Mouse (Mus musculus): ENCODE data around the gene Gm37240.

Gm37240 gene

DNA sequence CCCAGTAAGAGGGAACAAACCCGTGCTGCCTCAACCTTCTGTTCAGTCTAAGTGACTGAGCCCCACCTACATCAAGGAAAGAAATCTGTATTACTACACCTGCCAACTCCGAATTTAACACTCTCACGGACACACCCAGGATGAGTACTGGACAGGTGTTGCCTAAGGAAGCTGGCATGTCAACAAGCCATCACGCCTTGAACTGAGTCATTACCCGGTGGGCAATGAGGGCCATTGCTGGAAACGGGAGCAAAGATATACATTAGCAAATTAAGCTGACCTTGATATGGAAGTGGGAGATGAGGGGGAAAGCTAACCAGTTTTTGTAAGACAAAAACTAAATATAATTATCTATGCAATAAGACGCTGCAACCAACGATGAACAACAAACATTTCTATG lies 7.2 kb downstream of the Gm37240 start:
- no peak for DNase-seq (ENCODE audit: inconsistent age in 2 of 2, low spot score in 1 of 2)

DNA sequence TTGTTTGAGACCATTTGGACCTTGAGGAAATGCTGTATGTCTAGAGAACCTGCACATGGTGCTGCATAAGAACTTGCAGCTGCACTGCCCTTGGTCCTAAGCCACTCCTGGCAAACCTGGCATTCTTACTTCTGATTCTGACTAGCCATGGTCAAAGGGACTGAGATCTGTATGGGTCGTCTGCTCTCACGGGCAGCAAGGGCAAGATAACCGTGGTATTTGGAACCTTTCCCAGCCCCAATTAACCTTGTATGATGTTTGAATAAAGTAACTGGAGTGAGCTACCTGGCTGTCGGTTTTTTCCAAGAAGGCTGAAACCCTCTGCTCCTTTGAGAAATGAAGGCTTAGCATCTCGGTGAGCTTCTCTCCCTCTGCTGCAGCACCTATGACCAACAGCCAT lies 8.4 kb downstream of the Gm37240 start:
- no peak for DNase-seq (ENCODE audit: inconsistent age in 2 of 2, low spot score in 1 of 2)

DNA sequence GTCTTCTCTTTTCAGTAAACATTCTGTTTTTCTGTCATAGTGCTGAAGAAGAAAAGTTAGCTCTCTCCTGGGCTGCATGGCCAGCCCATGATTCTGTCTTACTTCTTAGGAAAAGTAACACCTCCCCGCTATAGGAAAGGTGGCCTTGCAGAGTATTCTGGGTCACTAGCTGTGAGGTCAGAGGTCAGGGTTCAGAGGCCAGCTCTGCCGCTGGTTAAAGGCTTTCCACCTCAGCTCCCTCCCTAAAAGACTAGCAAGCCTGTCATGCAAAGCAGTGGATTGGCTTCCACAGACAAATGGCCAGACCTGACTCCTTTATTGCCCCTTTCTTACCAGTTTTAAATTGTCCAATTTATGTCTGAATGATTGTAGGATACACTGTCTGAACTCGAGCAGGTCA lies 23.3 kb downstream of the Gm37240 start:
- DNase-seq (ENCODE audit: inconsistent age in 2 of 2, low spot score in 1 of 2) = no peak

DNA sequence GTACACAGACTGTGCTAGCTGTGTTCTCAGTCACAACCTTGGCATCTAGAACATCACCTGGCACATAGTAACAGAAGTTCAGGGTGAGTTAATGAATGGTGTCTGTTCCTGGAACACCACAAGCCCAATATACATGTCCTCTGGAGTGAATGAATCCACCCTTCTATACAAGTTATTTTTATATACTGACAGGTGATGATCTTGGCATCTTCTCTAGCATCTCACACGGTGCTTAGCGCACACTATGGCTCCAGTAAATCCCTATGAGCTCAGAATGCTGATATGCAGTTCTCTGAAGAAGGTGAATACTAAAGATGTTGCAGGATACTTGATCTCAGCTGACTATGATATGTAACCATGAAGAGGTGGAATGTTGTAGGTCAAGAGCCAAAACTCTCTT lies 24.4 kb downstream of the Gm37240 start:
- DNase-seq (ENCODE audit: inconsistent age in 2 of 2, low spot score in 1 of 2) = no peak

DNA sequence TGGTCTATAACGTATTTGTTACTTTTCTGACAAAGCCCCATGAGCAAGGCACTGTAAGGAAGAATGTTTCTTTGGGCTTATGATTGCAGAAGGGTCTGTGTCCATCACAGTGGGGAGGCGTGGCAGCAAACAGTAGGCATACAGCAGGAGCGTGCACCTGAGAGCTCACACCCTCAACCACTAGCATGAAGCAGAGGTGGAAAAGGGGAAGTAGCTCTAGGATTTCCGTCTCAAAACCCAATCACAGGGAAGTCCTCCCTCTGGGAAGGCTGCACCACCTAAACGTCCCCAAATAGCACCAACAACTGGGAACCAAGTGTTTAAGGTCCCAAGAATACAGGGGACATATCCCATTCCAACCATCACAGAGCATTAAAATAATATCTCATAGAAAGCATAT lies 26.3 kb downstream of the Gm37240 start:
- DNase-seq (ENCODE audit: inconsistent age in 2 of 2, low spot score in 1 of 2) = no peak

DNA sequence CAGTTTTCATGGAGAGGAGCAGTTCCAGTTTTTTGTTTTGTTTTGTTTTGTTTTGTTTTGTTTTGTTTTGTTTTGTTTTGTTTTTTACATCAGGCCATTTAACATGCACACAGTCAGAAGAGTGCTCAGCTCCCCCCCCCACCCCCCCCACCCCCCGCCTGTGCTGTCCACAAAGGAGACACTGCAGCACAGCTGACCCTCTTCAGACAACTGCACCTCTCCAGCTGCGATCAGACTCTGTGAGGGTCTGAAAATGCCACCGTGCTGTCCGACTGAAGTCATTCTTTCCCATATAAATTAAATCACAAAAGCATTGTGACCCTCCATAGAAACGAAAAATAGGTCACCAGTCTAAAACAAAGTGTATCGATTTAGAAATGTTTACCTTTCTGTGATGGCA lies 28.0 kb downstream of the Gm37240 start:
- DNase-seq (ENCODE audit: inconsistent age in 2 of 2, low spot score in 1 of 2) = no peak

DNA sequence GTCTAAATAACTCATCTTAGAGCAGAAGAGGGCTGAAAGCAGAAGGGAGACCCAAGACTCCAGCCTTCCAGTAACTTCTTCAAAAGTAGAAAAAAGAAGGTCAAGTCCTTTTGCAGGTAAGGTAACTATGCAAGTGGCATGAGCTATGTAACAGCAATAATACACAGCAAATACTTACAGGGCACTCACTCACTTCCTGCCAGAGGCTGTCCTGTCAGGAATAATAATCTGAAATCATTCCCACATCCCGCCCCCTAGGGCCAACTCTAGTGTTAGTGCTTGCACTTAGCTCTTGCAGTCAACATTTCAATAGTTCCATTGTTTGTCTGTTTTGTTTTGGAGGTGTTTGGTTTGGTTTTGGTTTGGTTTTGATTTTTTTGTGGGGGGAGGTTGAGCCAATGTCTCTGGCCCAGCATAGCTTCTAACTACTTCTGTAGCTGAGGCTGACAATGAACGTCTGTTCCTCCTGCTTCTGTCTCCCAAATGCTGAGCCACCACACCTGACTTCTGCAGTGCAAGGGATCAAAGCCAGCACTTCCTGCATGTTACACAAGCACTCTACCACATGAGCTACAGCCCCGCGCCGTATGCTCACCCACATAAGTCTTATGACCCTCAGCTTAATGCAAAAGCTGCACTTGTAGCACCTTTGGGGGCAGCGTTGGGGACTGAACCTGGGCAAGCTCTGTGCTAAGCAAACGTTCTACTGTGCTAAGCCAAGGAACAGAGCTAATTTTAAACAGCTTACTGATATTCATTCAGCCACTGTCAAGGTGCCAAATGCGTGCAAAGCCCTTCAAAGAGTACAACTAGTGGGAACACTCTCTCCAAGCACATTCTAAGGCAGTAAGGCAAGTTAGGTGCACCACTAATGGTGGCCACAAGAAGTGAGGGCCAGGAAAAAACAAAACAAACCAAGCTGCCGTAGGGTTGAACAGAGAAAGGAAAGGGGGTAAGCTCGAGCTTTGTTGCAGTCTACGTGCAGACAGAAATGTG lies 28.9 kb downstream of the Gm37240 start:
- no peak for DNase-seq (ENCODE audit: inconsistent age in 2 of 2, low spot score in 1 of 2)

DNA sequence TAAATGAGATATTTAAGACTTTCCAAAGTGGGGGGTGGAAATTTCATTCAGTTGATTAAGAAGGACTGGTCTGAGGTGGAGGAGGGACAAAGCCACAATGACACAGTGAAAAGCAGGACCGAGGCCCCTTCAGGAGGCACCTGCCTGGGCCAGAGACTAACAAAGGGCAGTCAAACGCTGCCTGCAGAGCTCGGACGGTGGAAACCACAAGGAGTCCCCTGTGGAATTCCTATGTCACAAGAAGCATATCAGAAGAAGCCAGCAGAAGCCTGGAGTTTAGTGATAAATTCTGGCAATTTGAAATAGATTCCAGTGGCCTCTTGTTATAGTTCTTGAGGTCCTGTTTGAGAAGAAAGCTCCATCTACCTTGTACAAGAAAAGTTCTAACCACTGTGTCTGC lies 30.2 kb downstream of the Gm37240 start:
- DNase-seq (ENCODE audit: inconsistent age in 2 of 2, low spot score in 1 of 2) = no peak

DNA sequence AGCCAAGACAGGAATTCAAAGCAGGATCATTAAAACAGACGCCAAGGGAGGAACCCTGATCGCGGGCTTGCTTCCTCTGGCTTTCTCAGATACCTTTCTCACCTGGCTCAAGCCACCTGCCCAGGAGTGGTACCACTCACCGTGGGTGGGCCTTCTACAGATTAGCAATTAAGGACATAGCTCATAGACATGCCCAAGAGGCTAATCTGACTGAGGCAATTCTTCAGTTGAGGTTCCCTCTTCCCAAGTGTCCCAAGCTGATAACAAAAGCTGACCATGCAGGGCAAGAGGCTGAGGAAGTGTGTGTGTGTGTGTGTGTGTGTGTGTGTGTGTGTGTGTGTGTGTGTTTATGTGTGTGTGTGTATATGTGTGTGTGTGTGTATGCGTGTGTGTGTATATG lies 31.4 kb downstream of the Gm37240 start:
- no peak for DNase-seq (ENCODE audit: inconsistent age in 2 of 2, low spot score in 1 of 2)

DNA sequence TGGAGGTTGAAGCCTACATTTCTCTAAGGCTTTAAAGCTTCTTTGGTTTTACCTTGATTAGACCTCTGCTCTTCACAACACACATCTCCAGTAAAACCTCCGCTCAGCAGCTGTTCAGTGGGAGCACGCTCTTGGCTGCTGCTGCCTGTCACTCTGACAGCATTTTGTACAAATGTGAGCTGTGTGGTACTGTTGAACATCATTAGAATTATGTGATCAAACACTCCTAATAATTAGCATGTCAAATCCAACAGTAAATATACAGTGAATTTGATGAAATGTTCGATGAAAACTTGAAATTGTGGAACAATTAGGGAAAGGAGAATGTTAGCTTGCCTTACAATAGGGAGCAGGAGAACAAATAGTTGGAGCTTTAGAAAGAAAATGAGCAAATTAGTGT lies 32.3 kb downstream of the Gm37240 start:
- no peak for DNase-seq (ENCODE audit: inconsistent age in 2 of 2, low spot score in 1 of 2)

DNA sequence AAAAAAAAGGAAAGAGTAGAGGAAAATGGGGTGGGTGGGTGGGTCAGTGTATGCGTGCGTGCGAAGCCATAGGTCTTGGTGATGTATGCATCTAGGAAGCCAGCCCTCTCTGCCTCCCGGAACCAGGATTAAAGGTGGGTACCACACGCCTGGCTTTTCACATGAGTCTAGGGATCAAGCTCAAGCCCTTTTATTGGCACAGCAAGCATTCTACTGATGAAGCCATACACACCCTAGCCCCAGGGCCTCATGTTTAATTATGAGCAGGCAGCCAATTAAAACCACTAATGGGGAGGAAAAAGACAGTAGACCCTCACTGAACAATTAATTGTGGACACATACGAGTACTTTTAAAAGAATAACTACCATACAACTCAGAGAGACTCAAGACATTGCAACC lies 33.2 kb downstream of the Gm37240 start:
- DNase-seq (ENCODE audit: inconsistent age in 2 of 2, low spot score in 1 of 2) = no peak

DNA sequence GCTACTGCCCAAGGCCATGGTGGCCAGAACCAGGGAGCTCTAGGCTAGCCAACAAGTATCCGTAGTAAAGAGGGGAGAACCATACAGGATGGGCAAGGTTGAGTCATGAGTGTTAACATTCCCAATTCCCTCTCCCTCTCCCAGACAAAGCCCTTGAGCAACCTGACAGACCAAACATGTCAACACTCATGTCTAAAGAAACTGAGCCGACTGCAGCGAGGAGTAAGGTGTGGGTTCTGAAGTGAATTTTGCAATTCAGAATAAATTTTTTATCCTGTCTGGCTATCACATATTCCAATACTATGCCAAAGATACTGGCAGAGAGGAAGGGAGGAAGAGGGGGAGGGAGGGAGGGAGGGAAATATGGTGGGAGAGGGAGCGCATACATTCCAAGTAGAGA lies 33.6 kb downstream of the Gm37240 start:
- no peak for DNase-seq (ENCODE audit: inconsistent age in 2 of 2, low spot score in 1 of 2)

DNA sequence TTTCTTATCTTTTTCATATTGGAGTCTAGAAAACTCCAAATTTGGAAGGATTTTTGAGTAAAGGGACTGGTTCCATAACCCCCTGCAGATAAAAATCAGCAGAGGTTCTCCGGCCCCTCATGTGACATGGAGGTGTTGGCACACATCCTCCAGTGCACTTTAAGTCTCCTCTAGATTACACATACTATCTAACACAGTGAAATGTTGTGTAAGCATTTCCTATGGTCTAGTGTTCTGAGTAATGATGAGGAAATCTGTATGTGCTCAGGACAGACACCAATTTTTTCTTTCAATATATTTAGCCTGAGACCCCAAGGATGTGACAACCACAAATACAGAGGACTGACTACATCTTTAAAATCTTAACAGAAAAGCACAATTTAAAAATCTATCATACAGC lies 37.2 kb downstream of the Gm37240 start:
- DNase-seq (ENCODE audit: inconsistent age in 2 of 2, low spot score in 1 of 2) = no peak

DNA sequence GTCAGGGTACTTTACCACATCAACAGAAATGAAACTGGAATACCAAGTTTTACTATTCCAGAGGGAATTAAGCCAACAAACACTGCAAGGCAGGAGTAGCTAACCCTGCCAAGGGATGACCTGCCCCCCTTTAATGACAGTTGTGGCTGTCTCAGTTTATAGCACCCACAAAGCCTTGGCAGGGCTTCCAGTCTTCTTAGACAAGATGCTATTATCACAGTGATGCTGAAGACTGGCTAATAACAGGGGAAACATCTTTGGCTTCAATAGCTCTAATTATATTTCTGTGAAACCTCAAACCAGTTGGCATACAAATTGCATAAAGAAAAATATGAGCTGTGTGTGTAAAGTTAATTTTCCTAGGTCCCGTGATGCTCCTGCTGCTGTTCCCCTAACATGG lies 41.0 kb downstream of the Gm37240 start:
- DNase-seq (ENCODE audit: inconsistent age in 2 of 2, low spot score in 1 of 2) = no peak

DNA sequence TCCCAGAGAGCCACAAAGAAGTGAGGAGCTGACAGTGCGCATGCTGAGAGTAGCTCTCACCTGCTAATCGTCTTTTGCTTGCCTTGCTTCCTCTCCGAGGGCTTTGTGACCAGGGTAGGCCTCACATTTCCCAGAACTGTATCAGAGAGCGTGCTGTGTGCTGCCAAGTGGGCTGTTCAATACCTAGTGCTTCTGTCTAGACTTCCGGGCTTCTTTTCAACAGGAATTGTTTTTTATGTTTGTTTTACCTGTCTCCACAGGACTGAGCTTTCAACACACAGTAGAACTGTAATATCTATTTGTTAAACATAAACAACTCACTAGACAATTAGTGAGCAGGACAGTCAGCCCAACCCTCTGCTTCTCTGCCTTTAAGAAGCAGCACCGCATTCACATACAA lies 42.0 kb downstream of the Gm37240 start:
- no peak for DNase-seq (ENCODE audit: inconsistent age in 2 of 2, low spot score in 1 of 2)

DNA sequence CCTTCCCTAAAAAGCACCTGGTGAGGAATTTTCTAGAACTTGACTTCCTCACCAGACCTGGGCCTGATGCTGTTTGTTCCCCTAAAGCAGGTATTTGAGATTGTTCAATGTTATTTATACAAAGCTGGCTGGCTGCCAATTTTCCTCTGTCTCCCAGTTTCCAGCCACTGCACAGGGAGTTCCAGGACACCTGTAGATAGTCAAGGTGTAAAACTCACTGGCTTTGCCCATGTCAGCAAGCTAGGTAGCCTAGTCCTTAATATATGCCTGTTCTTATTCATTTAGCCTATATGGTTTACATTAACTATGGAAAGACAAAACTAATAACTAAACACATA lies 44.5 kb downstream of the Gm37240 start:
- DNase-seq (ENCODE audit: inconsistent age in 2 of 2, low spot score in 1 of 2) = no peak

DNA sequence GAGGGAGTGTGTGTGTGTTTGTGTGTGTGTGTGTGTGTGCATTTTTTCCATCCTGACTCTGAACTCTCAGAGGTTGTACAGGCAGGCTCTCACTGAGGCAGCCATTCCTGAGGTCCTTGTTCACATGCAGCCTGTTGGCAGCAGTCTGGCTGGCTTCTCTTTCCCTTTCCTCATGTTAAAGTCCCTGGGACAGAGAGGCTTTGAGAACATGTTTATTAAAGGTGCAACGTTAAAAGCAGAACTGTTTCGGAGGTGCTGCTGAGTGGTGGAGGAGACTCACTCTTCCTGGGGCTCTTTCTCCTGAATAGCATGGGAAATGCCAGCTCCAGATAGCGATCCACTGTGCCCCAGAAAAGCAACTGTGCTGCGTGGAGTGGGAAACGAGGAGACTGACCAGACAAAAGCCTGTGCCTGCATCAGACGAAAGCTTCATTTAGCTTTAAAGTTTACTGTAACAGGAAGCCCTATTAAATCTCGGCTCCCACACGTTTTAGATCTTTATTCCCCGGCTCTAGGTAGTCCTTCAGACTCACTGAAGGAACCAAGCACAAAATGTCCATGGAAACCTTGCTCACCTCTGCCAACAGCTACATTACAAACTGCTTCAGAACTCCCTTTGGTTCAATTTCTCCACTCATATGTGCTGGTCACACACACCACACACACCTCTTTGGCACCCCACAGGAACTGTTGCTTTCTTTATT lies 45.0 kb downstream of the Gm37240 start:
- no peak for DNase-seq (ENCODE audit: inconsistent age in 2 of 2, low spot score in 1 of 2)

DNA sequence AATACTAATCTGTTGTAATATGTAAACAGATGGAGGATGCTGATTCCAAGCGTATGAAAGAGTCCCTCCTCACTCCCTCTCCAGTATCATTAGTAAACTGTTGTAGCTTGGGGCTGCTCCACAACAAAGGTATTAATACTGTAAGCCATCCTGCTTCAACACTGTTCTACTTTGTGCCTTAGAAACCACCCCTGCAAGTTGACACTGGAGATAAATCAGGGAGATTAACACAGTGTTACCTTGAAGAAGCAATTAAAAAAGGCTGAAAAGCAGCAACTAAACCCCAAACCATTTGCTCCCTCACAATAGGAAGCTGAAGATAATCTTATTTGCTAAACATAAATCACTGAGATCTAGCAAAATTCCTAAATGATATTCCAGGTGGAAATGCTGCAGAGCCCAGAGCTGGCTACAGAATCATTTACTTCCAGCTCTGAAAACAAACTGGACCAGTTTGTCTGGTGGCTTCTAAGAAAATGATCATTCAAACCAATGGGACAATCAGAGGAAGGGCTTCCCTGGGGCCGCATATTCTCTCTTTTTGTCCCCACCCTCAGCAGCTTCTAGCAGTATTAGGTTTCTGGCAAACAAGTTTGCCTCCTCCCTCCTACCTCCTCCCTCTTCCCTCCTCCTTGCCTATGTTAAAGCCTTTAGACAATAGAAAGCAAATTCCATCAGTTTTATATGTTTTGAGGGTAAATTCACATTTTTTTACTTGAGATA lies 45.7 kb downstream of the Gm37240 start:
- no peak for DNase-seq (ENCODE audit: inconsistent age in 2 of 2, low spot score in 1 of 2)

DNA sequence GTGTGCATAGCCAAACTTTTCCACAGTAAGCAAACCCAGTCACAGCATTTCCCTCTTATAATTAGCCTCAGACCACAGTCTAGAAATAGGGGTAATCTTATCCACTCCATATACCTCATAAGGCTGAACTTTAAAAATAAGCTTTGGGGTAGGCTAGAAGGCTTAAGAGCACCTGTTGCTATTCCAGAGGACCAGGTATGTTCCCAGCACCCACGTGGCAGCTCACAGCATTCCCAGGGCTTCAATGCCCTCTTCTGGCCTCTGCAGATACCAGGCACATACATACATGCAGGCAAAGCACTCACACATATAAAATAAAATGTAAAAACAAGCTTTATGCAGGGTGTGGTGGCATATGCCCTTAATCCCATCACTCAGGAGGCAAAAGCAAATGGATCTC lies 53.7 kb downstream of the Gm37240 start:
- no peak for DNase-seq (ENCODE audit: inconsistent age in 2 of 2, low spot score in 1 of 2)

DNA sequence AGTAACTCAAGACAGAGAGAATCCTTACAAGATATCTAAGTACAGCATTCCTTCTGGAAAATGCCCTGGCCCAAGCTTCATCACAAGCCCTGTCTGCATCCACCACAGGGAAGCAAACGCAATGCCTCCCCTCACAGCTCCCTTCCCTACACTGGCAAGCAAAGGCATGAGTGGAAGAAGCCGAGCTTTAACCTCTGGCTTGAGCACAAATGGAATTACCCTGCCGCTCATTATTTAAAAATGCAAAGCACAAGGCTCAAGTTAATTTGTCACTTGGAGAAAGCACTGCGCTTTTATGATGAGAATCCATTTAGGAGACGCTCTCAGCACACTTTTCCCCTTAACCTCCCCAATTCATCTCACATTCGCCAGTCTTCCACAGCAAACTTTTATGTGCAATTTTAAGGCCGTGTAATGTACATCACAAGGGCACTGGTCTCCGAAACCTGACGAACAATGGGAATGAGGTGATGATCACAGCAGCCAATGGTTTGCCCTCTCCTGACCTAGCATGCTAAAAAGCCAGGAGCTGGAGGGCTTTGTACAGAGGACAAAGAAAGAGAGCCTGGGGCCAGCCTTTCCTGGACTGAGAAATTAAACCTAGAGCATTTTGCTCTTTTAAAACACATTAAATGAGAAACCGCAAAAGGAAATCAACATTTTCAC lies 54.7 kb downstream of the Gm37240 start:
- DNase-seq (ENCODE audit: inconsistent age in 2 of 2, low spot score in 1 of 2) = no peak

DNA sequence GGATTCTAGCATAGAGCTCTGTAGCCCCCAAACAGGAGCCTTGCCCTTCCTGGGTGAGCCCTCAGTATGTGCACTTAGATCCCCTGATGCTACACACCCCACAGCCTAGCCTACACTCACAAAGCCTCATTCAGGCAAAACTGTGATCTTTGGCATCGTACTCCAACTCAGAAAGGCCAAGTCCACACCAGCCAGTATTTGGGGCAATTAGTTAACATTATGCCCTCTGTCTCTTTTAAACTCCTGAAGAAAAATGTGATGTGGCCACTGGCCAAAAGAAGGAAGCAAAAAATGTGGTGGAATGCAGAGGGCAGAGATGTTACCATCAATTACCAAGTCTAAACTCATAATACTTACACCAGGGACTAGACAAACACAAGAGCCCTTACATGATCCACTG lies 55.5 kb downstream of the Gm37240 start:
- no peak for DNase-seq (ENCODE audit: inconsistent age in 2 of 2, low spot score in 1 of 2)

All from adrenal gland, adult (tissue).